Mouse (Mus musculus): ENCODE results near the gene Sdf4. TPM values are rescaled to one million over a fixed set of nuclear protein-coding genes. Genes with fewer than 3 reads are reported as not detected.
A peak's percentile ranks its signal among the peaks of the same experiment; 100 is the strongest.

Sdf4 gene
- polyA plus RNA-seq, 1 experiment from 2014 or later: 165 TPM

DNA sequence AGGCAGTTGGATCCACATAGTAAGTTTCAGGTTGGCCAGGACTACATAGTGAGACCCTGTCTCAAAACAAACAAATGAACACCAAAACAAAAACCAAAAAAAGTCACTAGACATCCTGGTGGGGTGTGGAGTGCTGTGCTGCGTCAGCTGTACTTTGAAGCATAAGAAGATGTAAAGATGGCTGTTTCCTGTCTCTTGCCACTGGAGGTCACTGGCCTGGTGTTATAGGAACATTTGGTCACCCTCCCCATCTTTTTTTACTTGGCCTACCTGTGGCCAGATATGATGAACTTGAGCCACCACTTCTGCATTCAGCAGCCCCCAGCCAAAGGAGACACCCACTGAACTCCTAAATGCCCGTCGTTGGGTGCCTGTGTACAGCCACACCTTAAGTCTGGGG lies 28.7 kb downstream of the Sdf4 start:
- Histone ChIP-seq H3K9me3 (ENCODE audit: control insufficient read depth, low read length) (no peaks in the 10 kb centered on the region), H3K27ac (ENCODE audit: low read depth, low read length) (no peak overlapping the region), H3K4me1 (ENCODE audit: control insufficient read depth, insufficient read depth, low read length) (no peaks in the 10 kb centered on the region), H3K4me2 (replicated peaks; ENCODE audit: low read depth, low read length) (no peak overlapping the region), H3K27me3 (ENCODE audit: control insufficient read depth, insufficient read depth, low read length) (no peaks in the 10 kb centered on the region), H3K4me3 (ENCODE audit: low read length) (no peak overlapping the region), H3K9ac (ENCODE audit: low read depth, low read length) (no peak overlapping the region), H3K36me3 (ENCODE audit: control insufficient read depth, insufficient read depth, low read length) (no peaks in the 10 kb centered on the region)
- 72% methylated on average over 3 of the region's 3 CpGs for WGBS
- ATAC-seq (ENCODE audit: low FRiP score, low TSS enrichment): no peak

DNA sequence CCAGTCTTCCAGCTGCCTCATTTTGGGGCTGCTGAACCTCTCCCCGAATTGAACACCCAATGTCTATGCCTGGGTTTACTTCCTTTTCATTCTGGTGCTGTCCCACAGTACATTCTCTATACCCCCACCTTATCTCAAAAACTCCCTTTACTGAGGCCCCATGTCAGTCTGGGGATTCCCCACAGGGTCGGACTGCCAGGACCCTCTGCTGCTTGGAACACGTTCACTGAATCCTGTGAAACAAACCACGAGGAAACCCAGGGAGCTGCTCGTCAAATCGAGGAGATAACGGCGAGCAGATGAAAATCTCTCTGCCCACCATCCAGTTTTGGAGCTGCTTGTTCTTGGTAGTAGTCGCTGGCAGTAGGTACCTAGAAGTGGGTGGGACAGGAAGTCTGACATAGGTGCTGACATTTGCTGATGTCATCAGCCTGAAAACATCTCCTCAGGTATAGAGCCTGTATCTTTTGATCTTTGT lies 29.3 kb downstream of the Sdf4 start:
- Histone ChIP-seq H3K4me1 (ENCODE audit: control insufficient read depth, insufficient read depth, low read length) (no peaks in the 10 kb centered on the region), H3K9ac (ENCODE audit: low read depth, low read length) (no peak overlapping the region), H3K36me3 (ENCODE audit: control insufficient read depth, insufficient read depth, low read length) (no peaks in the 10 kb centered on the region), H3K4me3 (ENCODE audit: low read length) (no peak overlapping the region), H3K27me3 (ENCODE audit: control insufficient read depth, insufficient read depth, low read length) (no peaks in the 10 kb centered on the region), H3K27ac (ENCODE audit: low read depth, low read length) (no peak overlapping the region), H3K9me3 (ENCODE audit: control insufficient read depth, low read length) (no peaks in the 10 kb centered on the region), H3K4me2 (replicated peaks; ENCODE audit: low read depth, low read length) (no peak overlapping the region)
- no peak for ATAC-seq (ENCODE audit: low FRiP score, low TSS enrichment)
- 82% methylated on average over 9 of the region's 9 CpGs for WGBS

DNA sequence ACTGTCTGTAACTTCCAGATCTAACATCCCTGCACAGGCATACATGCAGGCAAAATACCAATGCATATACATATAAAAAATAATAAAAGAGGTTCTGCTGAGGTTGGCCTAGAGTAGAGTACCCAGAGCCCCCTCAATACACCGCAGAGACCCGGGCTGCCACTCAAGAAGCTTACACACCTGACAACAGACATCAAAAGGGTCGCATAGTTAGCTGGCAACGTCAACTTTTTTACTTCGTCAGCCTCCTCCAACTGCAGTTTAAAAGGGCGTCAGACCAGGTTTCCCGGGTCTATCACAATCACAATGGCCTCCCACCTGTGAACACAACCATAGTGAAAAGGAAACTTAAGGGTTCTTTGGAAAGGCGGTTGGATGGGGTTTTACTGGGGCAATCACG lies 30.8 kb downstream of the Sdf4 start:
- H3K36me3 ChIP-seq (ENCODE audit: control insufficient read depth, insufficient read depth, low read length): peaks cover 9% of the 10 kb centered on the region; the same call in 1 of the 2 replicates
- H3K27me3 ChIP-seq (ENCODE audit: control insufficient read depth, insufficient read depth, low read length): no peaks in the 10 kb centered on the region
- H3K9ac ChIP-seq (ENCODE audit: low read depth, low read length): no peak overlapping the region
- no peak overlapping the region for H3K4me3 ChIP-seq (ENCODE audit: low read length)
- no peaks in the 10 kb centered on the region for H3K9me3 ChIP-seq (ENCODE audit: control insufficient read depth, low read length)
- ATAC-seq (ENCODE audit: low FRiP score, low TSS enrichment): no peak
- H3K4me2 ChIP-seq (replicated peaks; ENCODE audit: low read depth, low read length): no peak overlapping the region
- no peak overlapping the region for H3K27ac ChIP-seq (ENCODE audit: low read depth, low read length)
- 83% methylated on average over 9 of the region's 9 CpGs for WGBS
- H3K4me1 ChIP-seq (ENCODE audit: control insufficient read depth, insufficient read depth, low read length): no peaks in the 10 kb centered on the region

- Histone ChIP-seq H3K27ac (ENCODE audit: low read depth, low read length) (no peak overlapping the region), H3K9ac (ENCODE audit: low read depth, low read length) (no peak overlapping the region), H3K4me2 (replicated peaks; ENCODE audit: low read depth, low read length) (no peak overlapping the region), H3K4me1 (ENCODE audit: control insufficient read depth, insufficient read depth, low read length) (no peaks in the 10 kb centered on the region), H3K36me3 (ENCODE audit: control insufficient read depth, insufficient read depth, low read length) (peaks cover 9% of the 10 kb centered on the region; the same call in 1 of the 2 replicates), H3K9me3 (ENCODE audit: control insufficient read depth, low read length) (no peaks in the 10 kb centered on the region), H3K4me3 (ENCODE audit: low read length) (no peak overlapping the region), H3K27me3 (ENCODE audit: control insufficient read depth, insufficient read depth, low read length) (no peaks in the 10 kb centered on the region)
- no peak for ATAC-seq (ENCODE audit: low FRiP score, low TSS enrichment)
- WGBS: 95% methylated on average over 7 of the region's 7 CpGs
Observed at GRCm38 (mm10) chr4:156024184-156024583, 31.5 kb downstream of the Sdf4 start.

DNA sequence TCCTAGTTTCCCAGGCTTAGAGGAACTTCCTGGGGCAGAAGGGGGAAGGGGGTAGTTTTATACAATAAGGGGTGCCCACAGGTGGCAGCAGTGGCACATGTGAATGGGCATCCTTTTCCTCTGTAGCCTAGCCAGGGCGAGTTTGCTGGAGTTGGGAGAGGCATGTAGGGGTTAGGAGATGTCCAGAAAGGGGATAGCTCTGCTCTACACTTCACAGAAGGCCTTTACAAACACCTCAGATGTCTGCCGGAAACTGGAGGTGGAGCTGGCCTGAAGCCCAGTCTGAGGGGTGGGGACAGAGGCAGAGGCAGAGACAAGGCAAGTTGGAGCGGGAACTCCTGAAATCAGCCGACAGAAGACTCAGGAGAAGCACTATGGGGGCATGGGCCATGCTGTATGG lies 33.3 kb downstream of the Sdf4 start, which contains the start of gene Tnfrsf18:
TSS of gene Tnfrsf18 (plus strand) at position 152 of the 400 bp plus-strand sequence.
- Histone ChIP-seq H3K9me3 (ENCODE audit: control insufficient read depth, low read length) (no peaks in the 10 kb centered on the region), H3K4me2 (replicated peaks; ENCODE audit: low read depth, low read length) (no peak within 1 kb of the TSS), H3K27me3 (ENCODE audit: control insufficient read depth, insufficient read depth, low read length) (no peaks in the 10 kb centered on the region), H3K4me3 (ENCODE audit: low read length) (no peak within 1 kb of the TSS), H3K9ac (ENCODE audit: low read depth, low read length) (no peak within 1 kb of the TSS), H3K27ac (ENCODE audit: low read depth, low read length) (no peak within 1 kb of the TSS), H3K36me3 (ENCODE audit: control insufficient read depth, insufficient read depth, low read length) (peaks cover 9% of the 10 kb centered on the region; the same call in 1 of the 2 replicates), H3K4me1 (ENCODE audit: control insufficient read depth, insufficient read depth, low read length) (peaks cover 7% of the 10 kb centered on the region)
- ATAC-seq (ENCODE audit: low FRiP score, low TSS enrichment): peak; percentile 38; the same call in 1 of the 2 replicates
- WGBS: 61% methylated on average over 4 of the region's 4 CpGs

GRCm38 (mm10) chr4:156028580-156028979 lies 35.9 kb downstream of the Sdf4 start:
- no peak for ATAC-seq (ENCODE audit: low FRiP score, low TSS enrichment)
- Histone ChIP-seq H3K4me3 (ENCODE audit: low read length) (no peak overlapping the region), H3K27me3 (ENCODE audit: control insufficient read depth, insufficient read depth, low read length) (no peaks in the 10 kb centered on the region), H3K4me1 (ENCODE audit: control insufficient read depth, insufficient read depth, low read length) (peaks cover 19% of the 10 kb centered on the region), H3K36me3 (ENCODE audit: control insufficient read depth, insufficient read depth, low read length) (peaks cover 9% of the 10 kb centered on the region; the same call in 1 of the 2 replicates), H3K27ac (ENCODE audit: low read depth, low read length) (no peak overlapping the region), H3K9ac (ENCODE audit: low read depth, low read length) (no peak overlapping the region), H3K4me2 (replicated peaks; ENCODE audit: low read depth, low read length) (no peak overlapping the region), H3K9me3 (ENCODE audit: control insufficient read depth, low read length) (no peaks in the 10 kb centered on the region)
- 83% methylated on average over 7 of the region's 7 CpGs for WGBS

GRCm38 (mm10) chr4:156030651-156031118 lies 38.0 kb downstream of the Sdf4 start:
- WGBS: 65% methylated on average over 9 of the region's 9 CpGs
- peak overlapping the region; percentile 76 for H3K4me2 ChIP-seq (replicated peaks; ENCODE audit: low read depth, low read length)
- H3K9me3 ChIP-seq (ENCODE audit: control insufficient read depth, low read length): no peaks in the 10 kb centered on the region
- 0 out of 2 replicates have a peak overlapping the region, but pooled peaks have one; percentile 26 for H3K27ac ChIP-seq (ENCODE audit: low read depth, low read length)
- 0 out of 2 replicates have a peak, but pooled peaks have one; percentile 0 for ATAC-seq (ENCODE audit: low FRiP score, low TSS enrichment)
- peak overlapping the region; percentile 69 for H3K9ac ChIP-seq (ENCODE audit: low read depth, low read length)
- peaks cover 9% of the 10 kb centered on the region; the same call in 1 of the 2 replicates for H3K36me3 ChIP-seq (ENCODE audit: control insufficient read depth, insufficient read depth, low read length)
- peaks cover 11% of the 10 kb centered on the region; the same call in 1 of the 2 replicates for H3K27me3 ChIP-seq (ENCODE audit: control insufficient read depth, insufficient read depth, low read length)
- peak overlapping the region; percentile 58 for H3K4me3 ChIP-seq (ENCODE audit: low read length)
- H3K4me1 ChIP-seq (ENCODE audit: control insufficient read depth, insufficient read depth, low read length): peaks cover 19% of the 10 kb centered on the region

- no peaks in the 10 kb centered on the region for H3K9me3 ChIP-seq (ENCODE audit: control insufficient read depth, low read length)
- peak overlapping the region; percentile 76 for H3K4me2 ChIP-seq (replicated peaks; ENCODE audit: low read depth, low read length)
- peak overlapping the region; percentile 69 for H3K9ac ChIP-seq (ENCODE audit: low read depth, low read length)
- peak; percentile 33 for ATAC-seq (ENCODE audit: low FRiP score, low TSS enrichment)
- WGBS: 6% methylated on average over 7 of the region's 7 CpGs
- H3K36me3 ChIP-seq (ENCODE audit: control insufficient read depth, insufficient read depth, low read length): peaks cover 9% of the 10 kb centered on the region; the same call in 1 of the 2 replicates
- H3K27me3 ChIP-seq (ENCODE audit: control insufficient read depth, insufficient read depth, low read length): peaks cover 11% of the 10 kb centered on the region; the same call in 1 of the 2 replicates
- H3K4me3 ChIP-seq (ENCODE audit: low read length): peak overlapping the region; percentile 58
- peak overlapping the region; percentile 92 for H3K27ac ChIP-seq (ENCODE audit: low read depth, low read length)
- H3K4me1 ChIP-seq (ENCODE audit: control insufficient read depth, insufficient read depth, low read length): peaks cover 19% of the 10 kb centered on the region
Observed at GRCm38 (mm10) chr4:156031255-156031592, 38.6 kb downstream of the Sdf4 start.

- H3K27me3 ChIP-seq (ENCODE audit: control insufficient read depth, insufficient read depth, low read length): peaks cover 11% of the 10 kb centered on the region; the same call in 1 of the 2 replicates
- H3K9ac ChIP-seq (ENCODE audit: low read depth, low read length): peak overlapping the region; percentile 69
- peaks cover 19% of the 10 kb centered on the region for H3K4me1 ChIP-seq (ENCODE audit: control insufficient read depth, insufficient read depth, low read length)
- WGBS: under 1% methylated on average over 24 of the region's 24 CpGs
- peak; percentile 91 for ATAC-seq (ENCODE audit: low FRiP score, low TSS enrichment)
- peak overlapping the region; percentile 92 for H3K27ac ChIP-seq (ENCODE audit: low read depth, low read length)
- H3K4me3 ChIP-seq (ENCODE audit: low read length): peak overlapping the region; percentile 58
- peaks cover 9% of the 10 kb centered on the region; the same call in 1 of the 2 replicates for H3K36me3 ChIP-seq (ENCODE audit: control insufficient read depth, insufficient read depth, low read length)
- H3K4me2 ChIP-seq (replicated peaks; ENCODE audit: low read depth, low read length): peak overlapping the region; percentile 76
- no peaks in the 10 kb centered on the region for H3K9me3 ChIP-seq (ENCODE audit: control insufficient read depth, low read length)
Observed at GRCm38 (mm10) chr4:156031593-156032391, 39.1 kb downstream of the Sdf4 start.

Data from kidney, embryonic 14.5 days (tissue).